Mouse (Mus musculus): ENCODE results near the gene Vsig2.

DNA sequence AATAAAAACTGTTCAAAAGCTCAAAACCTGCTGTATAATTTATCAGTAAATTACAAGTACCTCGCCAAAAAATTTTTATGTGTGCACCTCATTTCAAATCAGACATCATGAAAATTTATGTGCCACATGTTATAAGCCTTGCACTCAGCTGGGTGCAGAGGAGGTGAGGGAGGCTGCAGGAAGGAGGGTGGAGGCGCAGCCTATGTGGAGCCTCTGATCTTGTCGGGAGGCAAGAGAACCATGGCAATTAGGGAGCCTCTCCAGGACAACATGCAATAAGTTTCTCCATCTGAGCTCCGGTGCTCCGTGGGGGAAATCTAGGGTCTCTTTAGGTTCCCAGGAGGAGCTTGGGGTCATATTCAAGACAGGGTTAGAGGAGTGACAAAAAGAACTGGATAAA, 28.4 kb downstream of the Vsig2 start:
- TF ChIP-seq CTCF (conservative IDR thresholded peaks at IDR 0.05; ENCODE audit: insufficient read depth, insufficient read length, low read depth, low read length) (no peak), POLR2A (IDR thresholded peaks at IDR 0.05; ENCODE audit: low read depth, low read length) (no peak)
